Mouse (Mus musculus): ENCODE measurements at regions not wholly inside any gene's neighbourhood (a gene's known extent, or its start where the extent isn't known, plus 50 kb on each side); places are given as distances from the start of the nearest gene placed in this dataset.
A peak's percentile ranks its signal among the peaks of the same experiment; 100 is the strongest.

DNA sequence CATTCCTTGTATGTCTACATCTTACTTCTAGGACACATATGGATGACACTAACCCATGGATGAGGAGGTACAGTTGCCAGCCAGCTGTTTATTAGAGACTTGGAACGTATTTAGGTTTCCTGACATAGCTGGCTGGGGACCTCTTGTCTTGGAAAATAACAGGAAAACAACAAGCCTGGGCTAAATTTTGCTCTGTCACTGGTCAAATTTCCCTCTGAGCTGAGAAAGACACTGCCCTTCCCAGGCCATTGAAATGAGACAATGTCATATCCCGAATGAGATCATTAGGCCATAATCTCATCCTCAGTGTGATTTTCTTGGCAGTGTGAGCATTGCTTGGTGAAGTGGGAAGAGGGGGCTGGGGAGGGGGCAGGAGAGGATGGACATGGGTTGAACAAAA lies 321.9 kb upstream of the Pard3b start:
- no peak for DNase-seq (ENCODE audit: low spot score in 2 of 2)

DNA sequence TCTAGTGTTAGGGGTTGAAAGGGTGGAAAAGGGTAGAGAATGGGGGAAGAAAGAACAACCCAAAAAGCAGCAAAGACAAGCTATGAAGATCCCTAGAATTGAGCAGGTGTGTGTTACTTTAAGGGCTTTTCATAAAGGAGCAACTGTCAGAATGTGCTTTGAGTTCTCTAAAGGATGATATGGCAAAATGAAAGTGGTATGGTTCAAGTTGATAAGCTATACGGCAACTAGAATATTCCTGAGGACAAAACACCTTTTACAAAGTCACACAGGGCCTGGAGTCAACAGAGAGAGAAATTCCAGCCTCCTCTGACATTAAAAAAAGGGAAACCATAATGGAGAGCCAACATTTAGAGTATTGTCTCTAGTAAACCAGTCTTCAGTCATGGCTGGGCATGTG lies 320.6 kb upstream of the Pard3b start:
- DNase-seq (ENCODE audit: low spot score in 2 of 2) = no peak

DNA sequence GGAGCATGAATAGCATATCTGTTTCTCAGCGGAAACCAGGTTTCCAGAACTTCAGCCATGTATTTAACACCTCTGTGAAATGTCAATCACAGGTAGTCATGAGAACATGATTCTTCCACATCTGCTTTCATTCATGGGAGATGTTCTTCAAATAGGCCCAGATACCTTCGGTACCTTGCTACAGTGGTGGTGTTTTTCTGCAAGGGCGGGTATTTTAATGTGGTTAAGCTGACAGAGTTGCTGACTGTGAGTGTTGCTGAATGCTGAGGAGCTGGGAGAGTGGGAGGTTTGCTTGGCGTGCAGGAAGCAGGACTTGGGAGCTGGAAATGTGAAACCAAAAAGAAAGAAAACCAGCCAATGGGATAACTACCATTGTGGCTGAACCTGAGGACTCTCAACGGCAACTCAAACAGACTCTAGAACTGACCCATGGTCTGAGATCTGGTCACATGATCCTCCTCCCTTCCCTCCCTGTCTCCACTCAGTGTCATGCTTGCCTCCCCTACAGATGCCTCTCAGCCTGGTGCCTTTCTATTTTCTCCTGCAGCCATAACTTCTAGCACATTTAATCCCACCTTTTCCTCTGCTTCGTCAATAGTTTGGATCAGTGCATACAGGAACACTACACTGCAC lies 317.0 kb upstream of the Pard3b start:
- DNase-seq (ENCODE audit: low spot score in 2 of 2) = no peak

DNA sequence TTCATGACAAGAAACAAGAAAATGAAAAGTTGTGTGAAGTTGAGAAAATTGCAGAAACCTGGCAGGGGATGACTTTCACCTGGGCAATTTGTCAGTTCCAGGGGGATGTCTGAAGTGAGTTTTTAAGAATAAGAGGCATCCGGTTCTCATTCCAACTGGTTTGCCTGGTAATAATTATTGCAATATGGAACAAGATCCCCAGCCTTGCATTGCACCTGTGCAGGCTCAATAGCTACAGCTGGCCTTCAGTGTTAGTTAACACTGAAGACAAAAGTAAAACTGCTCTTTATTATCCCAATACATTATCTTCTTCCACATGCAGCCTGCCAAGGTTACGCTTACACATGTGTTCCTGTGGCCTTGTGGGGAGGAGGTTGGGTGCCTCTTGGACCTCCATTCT lies 307.2 kb upstream of the Pard3b start:
- no peak for DNase-seq (ENCODE audit: low spot score in 2 of 2)

DNA sequence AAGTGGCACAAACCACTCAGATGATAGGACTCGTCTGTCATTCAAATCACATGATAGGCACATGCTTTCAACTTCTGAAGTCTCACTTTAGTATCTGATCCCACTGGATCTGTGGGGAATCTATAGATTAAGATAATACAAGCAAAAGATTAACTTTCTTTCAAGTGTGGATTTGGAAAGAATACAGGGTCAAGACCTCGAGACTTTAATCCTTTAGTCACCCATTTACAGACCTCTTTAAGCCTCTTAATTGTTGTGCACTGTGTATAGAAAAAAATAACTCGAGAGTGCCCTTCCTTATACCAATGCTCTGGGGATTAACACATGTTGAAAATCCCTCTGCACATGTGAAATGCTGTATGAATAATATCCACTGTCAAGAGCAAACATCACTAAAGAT lies 306.7 kb upstream of the Pard3b start:
- DNase-seq (ENCODE audit: low spot score in 2 of 2) = no peak

DNA sequence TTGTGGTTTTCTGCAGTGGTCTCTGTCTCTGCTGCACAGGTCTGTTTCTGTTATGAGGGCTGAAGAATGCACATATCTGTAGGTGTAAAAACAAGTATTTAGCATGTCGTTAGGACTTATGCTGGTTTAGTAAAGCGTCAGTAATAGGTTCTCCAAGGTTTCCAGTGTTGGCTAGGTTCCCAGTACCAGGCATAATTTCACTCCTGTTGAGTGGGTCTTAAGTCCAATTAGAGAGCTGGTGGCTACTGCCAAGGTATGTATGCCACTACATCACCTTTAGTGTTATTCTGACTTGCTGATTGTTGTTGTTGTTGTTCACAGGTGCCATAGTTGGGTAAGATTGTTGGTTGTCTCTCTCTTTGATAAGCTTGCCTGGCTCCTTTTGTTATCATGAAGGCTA lies 302.3 kb upstream of the Pard3b start:
- no peak for DNase-seq (ENCODE audit: low spot score in 2 of 2)

DNA sequence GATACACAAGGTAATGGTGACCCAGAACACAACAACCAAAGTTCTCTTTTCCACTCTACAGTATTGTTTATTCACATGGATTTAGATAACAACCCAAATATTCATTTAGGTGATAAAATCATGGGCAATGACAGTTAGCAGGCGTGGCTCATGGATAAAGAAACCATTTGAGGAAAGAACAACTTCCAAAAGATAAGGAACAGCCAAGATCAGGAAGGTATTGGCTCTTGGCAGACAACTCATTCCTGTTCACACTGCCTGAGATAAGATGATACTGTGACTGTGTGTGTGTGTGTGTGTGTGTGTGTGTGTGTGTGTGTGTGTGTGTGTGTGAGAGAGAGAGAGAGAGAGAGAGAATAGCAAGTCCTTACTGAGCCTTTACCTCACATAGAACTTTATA lies 285.7 kb upstream of the Pard3b start:
- no peak for DNase-seq (ENCODE audit: low spot score in 2 of 2)

DNA sequence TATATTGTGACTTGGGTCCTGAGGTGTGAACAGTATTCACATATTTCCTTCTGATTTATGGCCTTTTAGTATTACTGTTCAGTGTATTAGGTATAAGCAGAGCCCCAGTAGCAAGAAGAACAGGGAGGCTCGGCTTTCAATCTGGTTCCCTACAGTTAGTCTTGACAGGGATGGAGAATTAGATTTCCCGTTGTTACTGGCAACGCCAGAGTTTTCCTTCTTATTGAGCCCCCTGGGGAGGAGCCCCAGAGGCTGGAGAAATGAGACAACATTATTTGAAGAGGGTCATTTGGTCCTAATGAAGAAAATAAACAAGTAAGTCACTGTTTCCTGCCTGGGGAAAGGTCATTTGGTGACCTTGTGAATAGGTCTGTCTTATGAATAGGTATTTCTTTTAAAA lies 285.1 kb upstream of the Pard3b start:
- DNase-seq (ENCODE audit: low spot score in 2 of 2) = no peak

DNA sequence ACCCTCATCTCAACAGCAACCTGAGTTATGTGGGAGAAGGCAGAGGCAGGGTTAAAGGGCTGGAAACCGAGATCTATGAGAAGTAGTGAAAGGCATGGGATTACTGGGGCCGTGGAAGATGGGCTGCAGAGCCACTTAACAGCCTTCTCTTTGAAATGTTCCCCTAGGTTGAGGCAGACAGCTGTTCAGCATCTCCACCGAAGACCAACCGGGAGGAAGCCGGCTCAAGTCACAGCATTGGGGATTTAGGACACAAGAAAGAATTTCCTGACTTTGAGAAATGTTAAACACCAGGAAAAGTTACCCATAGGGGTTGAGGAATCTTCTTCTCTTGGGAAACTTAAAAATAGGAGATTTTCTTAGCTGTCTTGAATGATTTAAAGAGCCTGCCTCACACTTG lies 283.4 kb upstream of the Pard3b start:
- no peak for DNase-seq (ENCODE audit: low spot score in 2 of 2)

DNA sequence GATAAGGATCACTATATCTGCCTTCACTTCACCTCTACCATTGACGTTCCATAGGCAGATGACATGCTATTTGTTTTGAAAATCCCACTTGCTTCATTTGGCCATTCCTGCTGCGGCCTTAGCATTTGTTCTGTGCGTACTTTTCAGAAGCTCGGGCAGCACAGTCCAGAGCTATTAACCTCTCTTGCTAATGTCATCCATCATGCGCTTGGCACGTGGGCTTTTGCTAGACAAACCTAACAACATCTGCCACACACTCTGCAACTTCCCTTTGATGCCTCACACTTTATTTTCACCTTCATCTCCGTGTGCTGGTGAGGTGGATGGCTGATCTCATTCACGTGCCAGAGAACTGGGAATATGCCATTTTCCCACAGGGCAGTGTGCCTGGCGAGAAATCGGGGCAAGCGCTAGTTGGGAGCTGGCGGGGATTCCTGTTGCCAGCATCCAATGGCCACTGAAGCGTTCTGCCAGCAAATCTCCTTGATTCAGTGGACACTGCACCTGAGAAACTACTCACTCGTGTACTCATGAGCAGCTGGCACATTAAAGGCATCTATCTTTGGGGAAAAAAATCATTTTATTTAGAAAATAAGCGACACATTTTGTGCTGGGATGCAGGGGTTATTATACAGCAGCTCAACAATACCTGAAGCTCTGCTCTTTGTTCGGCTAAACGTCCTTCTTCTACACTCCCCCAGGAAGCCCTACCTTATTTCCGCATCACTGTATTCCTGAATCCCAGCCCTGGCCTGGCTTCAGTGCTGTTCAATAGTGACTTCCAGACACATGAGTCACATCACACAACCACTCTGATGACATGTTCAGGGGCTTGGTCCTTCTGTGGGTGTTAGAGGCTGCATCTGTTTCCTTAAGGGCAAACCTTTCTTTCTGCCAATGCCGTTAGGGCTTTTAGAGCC lies 279.4 kb upstream of the Pard3b start:
- DNase-seq (ENCODE audit: low spot score in 2 of 2) = no peak

DNA sequence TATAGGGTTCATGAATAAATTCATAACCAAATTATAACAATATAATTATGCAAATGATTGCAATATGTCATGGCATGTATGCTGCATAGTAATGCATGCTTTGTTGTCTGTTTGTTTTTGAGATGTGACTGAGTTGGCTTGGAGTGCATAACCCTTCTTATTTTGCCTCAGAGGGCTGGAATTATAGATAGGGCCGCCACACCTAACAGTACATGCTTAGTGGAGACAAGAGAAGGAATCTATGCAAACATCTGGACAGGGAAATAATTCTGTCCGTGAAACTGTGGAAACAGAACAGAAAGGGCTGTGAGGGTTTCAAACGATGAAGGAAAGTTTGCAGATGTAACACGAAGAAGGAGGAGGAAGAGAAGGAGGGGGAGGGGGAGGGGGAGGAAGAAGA lies 266.0 kb upstream of the Pard3b start:
- no peak for DNase-seq (ENCODE audit: low spot score in 2 of 2)

DNA sequence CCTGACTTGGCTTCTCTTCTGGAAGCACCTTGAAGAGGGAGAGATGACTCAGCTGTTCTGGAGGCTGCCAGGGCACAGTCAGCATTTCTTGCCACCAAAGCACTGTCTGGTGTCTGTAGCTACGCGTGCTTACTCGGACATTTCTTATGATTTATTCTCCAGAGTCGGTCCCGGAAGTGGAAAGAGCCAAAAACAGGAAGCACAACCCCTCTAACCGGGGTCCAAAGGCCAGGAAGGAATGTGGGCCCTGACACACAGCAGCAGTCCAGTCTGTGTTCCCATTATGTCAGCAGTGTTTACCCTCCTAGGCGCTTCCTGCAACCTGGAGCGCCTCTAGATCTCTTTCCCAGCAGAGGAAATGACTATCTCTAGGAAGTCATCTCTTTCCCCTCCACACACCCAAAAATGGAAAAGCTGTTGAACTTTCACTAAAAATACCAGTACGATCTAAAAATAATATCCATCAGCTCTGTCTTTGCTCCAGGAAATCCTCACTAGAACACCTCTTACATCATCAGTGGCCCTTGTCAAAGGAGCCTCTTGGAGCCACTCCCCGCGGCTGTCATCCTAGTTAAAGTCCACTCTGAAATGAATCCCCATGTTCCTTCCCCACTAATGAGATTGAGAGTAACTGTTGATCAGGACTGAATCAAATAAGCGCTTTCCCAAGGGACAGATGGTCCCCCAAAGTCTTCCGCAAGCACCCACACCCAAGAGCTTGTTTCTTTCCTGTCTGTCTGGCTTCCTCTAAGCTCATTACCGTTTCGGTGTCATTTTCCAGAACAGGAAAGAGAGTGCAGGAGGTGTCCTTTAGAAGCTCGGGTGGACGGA lies 264.7 kb upstream of the Pard3b start:
- no peak for DNase-seq (ENCODE audit: low spot score in 2 of 2)

DNA sequence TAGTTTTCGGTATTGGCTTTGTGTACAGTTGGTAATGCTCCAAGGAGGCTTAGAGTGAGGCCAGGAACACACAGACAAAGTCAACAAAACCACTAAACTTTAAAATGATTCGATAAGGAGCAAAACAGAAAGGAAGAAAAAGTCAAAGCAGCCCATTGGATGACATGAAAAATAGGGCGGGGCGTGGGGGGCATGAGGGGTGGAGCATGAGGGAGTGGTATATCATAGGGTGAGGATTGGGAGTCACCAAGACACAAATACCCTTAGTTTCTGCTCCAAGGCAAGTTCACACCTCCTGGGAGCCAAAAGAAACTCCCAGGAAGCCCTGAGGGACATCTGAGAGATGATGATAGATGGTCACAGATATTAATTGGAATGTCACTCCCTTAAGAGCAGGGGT lies 262.2 kb upstream of the Pard3b start:
- no peak for DNase-seq (ENCODE audit: low spot score in 2 of 2)

DNA sequence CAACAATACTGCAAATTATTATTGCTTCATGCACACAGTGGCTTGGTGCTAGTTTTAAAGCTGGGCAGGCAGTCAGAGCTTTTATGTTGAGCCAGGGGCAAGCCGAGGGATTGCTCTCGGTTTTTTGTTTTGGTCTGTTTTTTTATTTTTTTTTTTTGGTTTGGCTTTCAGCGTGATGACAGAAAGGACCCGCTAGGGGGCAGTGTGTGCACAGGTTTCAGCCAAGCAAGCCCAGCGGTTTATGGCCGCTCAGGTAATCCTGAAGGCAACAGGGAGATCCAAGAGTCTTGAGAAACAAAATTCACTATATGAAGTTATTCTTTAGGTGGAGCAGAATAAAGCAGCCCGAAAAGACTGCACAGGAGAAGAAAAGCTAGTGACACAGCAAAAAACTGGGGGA lies 261.6 kb upstream of the Pard3b start:
- DNase-seq (ENCODE audit: low spot score in 2 of 2) = peak in 1 of 2 experiments; percentile 50

DNA sequence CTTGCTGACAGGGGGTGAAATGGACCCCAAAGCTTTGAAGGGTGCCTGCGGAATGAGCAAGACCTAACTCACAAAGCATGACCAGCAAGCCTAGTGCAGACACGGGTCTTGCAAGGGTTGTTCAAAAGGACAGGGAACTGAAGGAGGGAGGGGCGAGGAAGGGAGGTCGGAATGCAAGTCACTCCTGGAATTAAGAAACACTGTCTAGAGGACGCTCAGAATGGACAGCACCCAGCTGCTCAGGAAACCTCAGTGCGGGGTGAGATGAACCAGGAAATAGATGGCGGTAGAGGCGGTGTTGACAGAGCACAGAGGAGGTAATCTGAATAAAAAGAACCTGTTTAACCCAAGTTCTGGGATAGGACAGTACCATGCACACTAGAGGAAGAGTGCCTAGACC lies 260.4 kb upstream of the Pard3b start:
- no peak for DNase-seq (ENCODE audit: low spot score in 2 of 2)

DNA sequence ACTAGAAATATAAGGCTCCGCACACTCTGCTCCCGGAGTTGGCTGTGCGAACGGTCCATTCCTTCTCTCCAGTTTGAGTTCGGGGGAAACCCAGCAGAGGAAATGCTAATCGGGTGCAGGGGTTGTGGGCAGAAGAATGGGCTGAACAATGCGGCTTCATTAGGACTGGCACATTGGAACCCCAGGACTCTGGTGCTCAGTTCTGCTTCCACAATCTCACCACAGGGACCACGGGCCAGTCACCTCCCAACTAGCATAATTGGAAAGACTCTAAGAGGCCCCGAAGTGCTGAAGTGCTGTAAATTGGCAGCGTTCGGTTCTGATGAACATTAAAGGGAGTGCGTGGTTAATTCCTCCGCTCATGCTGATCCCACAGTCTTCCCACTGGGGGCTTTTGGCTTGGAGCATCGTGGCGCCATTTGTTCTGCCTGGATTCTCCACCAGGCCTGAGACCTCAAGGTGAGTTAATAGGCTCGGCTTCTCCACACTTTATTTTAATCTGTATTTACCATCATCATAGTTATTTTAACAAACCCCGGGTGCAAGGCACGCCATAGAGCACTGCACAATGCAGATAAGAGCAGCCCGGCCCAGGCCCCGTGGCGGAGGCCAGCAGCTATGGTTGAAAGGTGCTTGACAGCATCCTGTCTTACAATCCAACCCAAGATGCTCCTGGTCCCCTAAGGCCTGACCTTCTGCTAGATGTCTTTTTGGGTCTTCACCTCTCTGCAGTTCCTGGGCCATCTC lies 258.7 kb upstream of the Pard3b start:
- DNase-seq (ENCODE audit: low spot score in 2 of 2) = no peak

DNA sequence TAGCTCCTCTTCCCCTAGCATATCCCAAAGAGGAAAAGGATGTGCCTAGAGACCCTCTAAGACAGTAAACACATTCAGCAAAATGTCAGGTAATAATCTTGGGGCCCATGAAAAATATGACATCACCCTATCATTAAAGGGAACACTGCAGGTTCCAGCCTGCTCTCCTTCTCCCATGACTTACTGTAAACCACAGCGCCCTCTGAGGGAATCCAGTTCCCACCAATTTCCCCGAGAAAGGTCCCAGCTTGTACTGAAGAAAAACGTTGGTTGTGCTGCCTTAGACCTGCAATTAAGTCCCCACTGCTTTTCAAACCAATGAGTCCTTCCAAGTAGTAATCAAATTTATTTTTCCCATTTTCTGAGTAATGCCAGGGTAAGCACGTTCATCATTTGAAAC lies 251.0 kb upstream of the Pard3b start:
- DNase-seq (ENCODE audit: low spot score in 2 of 2) = no peak

DNA sequence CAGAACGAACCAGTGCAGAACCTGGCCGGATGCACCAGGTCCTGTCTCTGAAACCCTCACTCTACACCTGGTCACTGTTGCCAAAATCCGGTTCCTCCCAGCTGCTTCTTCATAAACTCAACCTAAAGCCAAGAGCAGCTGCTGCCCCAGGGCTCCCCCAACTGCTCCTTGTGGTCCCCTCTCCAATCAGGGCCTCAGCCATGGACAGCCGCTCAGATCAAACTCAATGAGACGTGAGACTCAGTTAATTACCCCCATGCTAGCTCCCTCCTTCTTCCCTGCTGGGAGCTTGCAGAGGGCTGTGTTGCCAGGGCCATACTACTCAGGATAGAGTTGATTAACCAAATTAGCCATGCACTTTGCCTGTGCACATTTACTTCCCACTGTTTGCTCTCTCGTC lies 240.8 kb upstream of the Pard3b start:
- DNase-seq (ENCODE audit: low spot score in 2 of 2) = no peak

DNA sequence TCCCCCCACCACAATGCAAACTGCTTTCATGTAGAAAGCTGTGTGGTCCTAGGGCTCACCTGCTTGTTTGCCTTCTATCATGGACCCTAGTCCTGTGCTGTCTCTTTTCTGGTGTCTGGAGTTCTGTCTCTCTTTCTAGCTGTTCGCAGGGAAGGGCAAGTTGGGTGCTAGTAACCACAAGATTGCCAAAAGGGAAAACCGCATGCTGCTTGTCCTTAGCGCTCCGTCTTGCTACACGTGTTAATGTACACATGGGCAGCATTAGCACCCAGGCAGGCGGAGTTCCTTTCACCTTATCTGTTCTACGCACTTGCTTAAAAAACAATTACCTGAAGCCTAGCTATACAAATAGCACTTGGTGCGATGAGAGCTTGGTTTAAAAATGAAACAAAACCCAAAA lies 236.3 kb upstream of the Pard3b start:
- DNase-seq (ENCODE audit: low spot score in 2 of 2) = no peak

DNA sequence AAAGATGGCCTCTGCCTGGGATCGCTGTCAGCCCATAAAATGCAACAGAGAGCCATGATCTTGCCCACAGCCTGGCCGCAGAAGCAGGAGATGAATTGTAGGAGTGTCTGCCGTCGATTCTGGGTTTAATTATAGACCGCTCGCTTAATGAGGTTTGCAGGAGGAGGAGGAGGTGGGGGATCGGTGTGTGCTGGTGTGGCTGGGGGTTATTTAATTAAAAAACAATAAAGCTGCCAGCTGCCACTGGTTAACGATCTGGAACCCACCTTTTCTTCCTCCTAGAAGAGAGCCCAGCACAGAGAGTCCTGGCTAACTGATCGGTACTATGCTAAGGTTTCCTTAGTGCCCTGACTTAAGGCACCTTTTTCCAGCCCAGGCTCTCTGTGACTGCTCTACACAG lies 231.4 kb upstream of the Pard3b start:
- DNase-seq (ENCODE audit: low spot score in 2 of 2) = no peak

DNA sequence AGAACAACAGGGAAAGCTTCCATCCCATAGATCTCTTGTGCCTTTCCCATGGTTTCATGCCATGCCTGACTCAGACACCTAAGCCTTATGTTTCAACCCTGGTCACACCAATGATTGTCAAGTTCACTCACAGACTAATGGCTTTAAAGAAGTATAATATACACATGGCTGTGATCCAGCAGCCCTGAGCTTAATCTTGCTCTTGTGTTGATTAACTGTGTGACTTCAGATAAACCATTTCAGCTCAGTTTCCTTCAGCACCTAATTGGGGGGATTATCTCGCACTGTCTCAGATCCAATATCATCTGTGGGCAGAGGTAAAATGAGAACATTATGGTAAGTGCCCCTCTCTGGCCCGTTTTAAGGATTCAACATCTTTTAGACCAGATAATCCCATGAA lies 223.9 kb upstream of the Pard3b start:
- DNase-seq (ENCODE audit: low spot score in 2 of 2) = no peak

All from urinary bladder, postnatal 4 days (tissue).